Mouse (Mus musculus) embryonic facial prominence, embryonic 11.5 days (tissue): ENCODE measurements around the gene Cers6. TPM values are rescaled to one million over a fixed set of nuclear protein-coding genes. Genes with fewer than 3 reads are reported as not detected.

Source experiments
- ATAC-seq: fragments of 200-750 bp; cut with Nextera tagmentation; replicated peaks from 2 replicates; pipeline ENCODE4 v1.8.0; 2017; ENCODE audit warnings: low read depth; ENCODE audit not compliant: insufficient number of reproducible peaks, low FRiP score, low TSS enrichment
- DNase-seq: peaks from one replicate; pipeline ENCODE4 v3.0.0-alpha.2; 2015; ENCODE audit warnings: low spot score
- H3K27ac ChIP-seq: fragments of 300-500 bp; sonication (generic); replicated peaks from 2 replicates; pipeline ENCODE4 v1.5.1; 2014; ENCODE audit warnings: mild to moderate bottlenecking, low read depth, low read length, control low read depth
- H3K27me3 ChIP-seq: fragments of 300-500 bp; sonication (generic); 2 replicates; pipeline ENCODE4 v1.6.1; 2014; ENCODE audit warnings: mild to moderate bottlenecking, low read length, moderate library complexity, mixed read lengths; ENCODE audit not compliant: control insufficient read depth, insufficient read depth
- H3K36me3 ChIP-seq: fragments of 300-500 bp; sonication (generic); replicated peaks from 2 replicates; pipeline ENCODE4 v1.6.1; 2014; ENCODE audit warnings: low read depth, mild to moderate bottlenecking, low read length, moderate library complexity, mixed read lengths; ENCODE audit not compliant: control insufficient read depth, insufficient read depth
- H3K4me1 ChIP-seq: fragments of 300-500 bp; sonication (generic); 2 replicates; pipeline ENCODE4 v1.6.1; 2014; ENCODE audit warnings: low read length, mixed read lengths; ENCODE audit not compliant: control insufficient read depth, insufficient read depth
- H3K4me2 ChIP-seq: fragments of 300-500 bp; sonication (generic); 2 replicates; pipeline ENCODE4 v1.6.1; 2014; ENCODE audit warnings: low read depth, mild to moderate bottlenecking, control low read depth, low read length, moderate library complexity
- H3K4me3 ChIP-seq: fragments of 300-500 bp; sonication (generic); 2 replicates; pipeline ENCODE4 v1.5.1; 2014; ENCODE audit warnings: low read depth, low read length, control low read depth
- H3K9ac ChIP-seq: fragments of 300-500 bp; sonication (generic); replicated peaks from 2 replicates; pipeline ENCODE4 v1.6.1; 2014; ENCODE audit warnings: mild to moderate bottlenecking, control low read depth, low read length
- H3K9me3 ChIP-seq: fragments of 300-500 bp; sonication (generic); replicated peaks from 2 replicates; pipeline ENCODE4 v1.6.1; 2016; ENCODE audit warnings: mild to moderate bottlenecking, low read length, inconsistent platforms, mixed read lengths; ENCODE audit not compliant: control insufficient read depth
- WGBS: fragments of 180-500 bp; shearing (Covaris S2); extraction: QIAGEN DNeasy Blood & Tissue Kit; methylation state at CpG from one replicate; pipeline ENCODE4 v1.1.7; 2014; 5-methylcytosine and 5-hydroxymethylcytosine counted together
- polyA plus RNA-seq: library from polyadenylated mRNA; unstranded; fragments of >200 nt; fragmentation: Nextera tagmentation; extraction: Ambion mirVana; gene quantifications from 2 replicates; pipeline ENCODE4 v1.2.1, GENCODE M21; 2014

The Cers6 gene
- polyA plus RNA-seq, 1 experiment from 2014 or later, result 33.6 TPM

DNA sequence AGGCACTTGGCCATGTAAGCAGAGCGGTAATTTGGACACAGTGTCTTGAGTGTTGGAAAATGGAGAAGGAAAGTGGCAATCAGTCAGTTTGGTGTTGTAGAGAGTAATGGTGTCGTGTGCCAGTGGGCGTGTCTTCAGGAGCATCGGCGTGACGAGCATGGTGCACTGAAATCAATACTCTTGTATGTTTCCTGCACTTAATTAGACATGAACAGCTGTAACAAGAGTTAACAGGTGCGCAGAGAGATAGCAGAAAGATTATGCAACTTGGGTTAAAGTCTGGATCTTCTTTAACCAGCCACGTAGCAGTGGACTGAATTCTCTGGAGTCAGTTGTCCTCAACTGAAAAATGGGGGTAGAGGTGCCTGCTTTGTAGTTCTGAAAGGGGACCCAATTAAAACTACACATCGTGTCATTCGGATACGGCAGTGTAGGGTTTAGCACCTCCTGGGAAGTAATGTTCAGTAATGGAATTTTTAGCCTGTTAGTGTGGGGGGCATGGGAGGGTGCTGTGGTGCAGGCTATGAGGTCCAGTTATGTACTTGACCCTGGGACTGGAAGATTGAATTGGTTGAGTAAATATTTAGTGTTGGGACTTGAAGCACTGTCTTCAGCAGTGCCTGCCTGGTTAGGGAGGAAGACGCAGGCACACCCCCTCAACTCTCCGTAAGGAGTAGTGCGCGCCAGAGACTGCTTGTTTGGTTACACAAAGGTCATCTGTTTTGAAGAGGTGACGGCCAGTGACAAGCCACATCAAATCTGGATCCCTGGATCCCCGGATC, 9.9 kb downstream of the Cers6 start:
- ATAC-seq (no peak), DNase-seq (no peak)
- Histone ChIP-seq H3K36me3 (no peaks in the 10 kb centered on the region), H3K4me1 (no peaks in the 10 kb centered on the region), H3K9me3 (no peaks in the 10 kb centered on the region), H3K9ac (no peak overlapping the region), H3K27ac (no peak overlapping the region), H3K4me2 (no peak overlapping the region), H3K27me3 (no peaks in the 10 kb centered on the region), H3K4me3 (no peak overlapping the region)
- 71% methylated on average over 17 of the region's 17 CpGs for WGBS

- WGBS, result 89% methylated on average over 6 of the region's 6 CpGs
- Histone ChIP-seq H3K27ac (no peak overlapping the region), H3K4me1 (no peaks in the 10 kb centered on the region), H3K9me3 (no peaks in the 10 kb centered on the region), H3K9ac (no peak overlapping the region), H3K4me2 (no peak overlapping the region), H3K4me3 (no peak overlapping the region), H3K27me3 (no peaks in the 10 kb centered on the region), H3K36me3 (no peaks in the 10 kb centered on the region)
- DNase-seq, result no peak
- no peak for ATAC-seq
Measured at GRCm38 (mm10) chr2:68873086-68873485, 11.8 kb downstream of the Cers6 start.

DNA sequence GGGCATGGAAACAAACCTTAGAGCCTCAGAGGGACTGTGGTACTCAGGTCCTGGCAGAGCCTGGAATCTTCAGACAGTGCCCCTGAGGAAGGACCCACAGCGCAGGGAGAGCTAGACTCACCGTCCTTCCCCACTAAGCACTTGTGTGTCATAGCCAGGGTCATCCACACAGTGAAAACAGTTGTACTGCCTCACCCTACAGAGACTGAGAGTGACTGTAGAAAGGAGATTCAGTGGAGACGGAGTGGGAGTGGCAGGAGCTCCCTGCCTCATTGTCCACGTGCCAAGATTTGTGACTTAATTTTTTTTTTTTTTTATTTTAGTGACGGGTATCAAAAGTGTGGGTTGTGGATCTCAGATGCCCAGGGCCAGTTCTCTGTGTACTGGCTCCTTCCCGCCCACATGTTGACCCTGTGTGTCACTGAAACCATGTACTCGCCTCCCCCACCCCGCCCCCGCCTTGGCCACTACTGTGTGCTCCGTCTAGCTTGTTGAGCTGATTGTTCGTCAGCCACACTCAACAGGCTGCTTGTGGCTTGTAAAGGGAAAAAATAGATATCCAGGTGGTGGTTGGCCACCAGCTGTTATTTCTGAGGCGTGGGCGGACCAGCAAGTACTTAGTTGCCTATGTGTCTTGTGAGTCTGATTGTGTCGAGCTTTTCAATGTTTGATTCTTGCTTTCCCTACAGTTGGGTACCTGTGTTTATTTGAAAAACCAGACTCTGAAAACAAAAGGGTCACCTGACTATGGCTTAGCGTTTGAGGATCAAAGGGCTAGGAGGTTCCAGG, 12.6 kb downstream of the Cers6 start:
- no peaks in the 10 kb centered on the region for H3K36me3 ChIP-seq
- no peaks in the 10 kb centered on the region for H3K27me3 ChIP-seq
- no peak overlapping the region for H3K4me2 ChIP-seq
- H3K9ac ChIP-seq, result no peak overlapping the region
- DNase-seq (no peak), ATAC-seq (no peak)
- H3K4me3 ChIP-seq, result no peak overlapping the region
- H3K27ac ChIP-seq, result no peak overlapping the region
- WGBS, result 68% methylated on average over 15 of the region's 15 CpGs
- H3K9me3 ChIP-seq, result no peaks in the 10 kb centered on the region
- H3K4me1 ChIP-seq, result no peaks in the 10 kb centered on the region

- ATAC-seq, result no peak
- H3K4me2 ChIP-seq, result no peak overlapping the region
- 88% methylated on average over 6 of the region's 6 CpGs for WGBS
- H3K4me3 ChIP-seq, result no peak overlapping the region
- no peak overlapping the region for H3K27ac ChIP-seq
- no peaks in the 10 kb centered on the region for H3K9me3 ChIP-seq
- H3K4me1 ChIP-seq, result no peaks in the 10 kb centered on the region
- no peaks in the 10 kb centered on the region for H3K27me3 ChIP-seq
- no peak for DNase-seq
- no peaks in the 10 kb centered on the region for H3K36me3 ChIP-seq
- no peak overlapping the region for H3K9ac ChIP-seq
Measured at GRCm38 (mm10) chr2:68874575-68874974, 13.3 kb downstream of the Cers6 start.

- Histone ChIP-seq H3K4me1 (no peaks in the 10 kb centered on the region), H3K4me3 (no peak overlapping the region), H3K27ac (no peak overlapping the region), H3K9ac (no peak overlapping the region), H3K9me3 (no peaks in the 10 kb centered on the region), H3K36me3 (no peaks in the 10 kb centered on the region), H3K27me3 (no peaks in the 10 kb centered on the region), H3K4me2 (no peak overlapping the region)
- no peak for DNase-seq
- 94% methylated on average over 4 of the region's 4 CpGs for WGBS
- no peak for ATAC-seq
Measured at GRCm38 (mm10) chr2:68879071-68879651, 17.9 kb downstream of the Cers6 start.

GRCm38 (mm10) chr2:68884573-68884972, 23.3 kb downstream of the Cers6 start:
- DNase-seq, result no peak
- no peak overlapping the region for H3K9ac ChIP-seq
- no peak overlapping the region for H3K27ac ChIP-seq
- no peaks in the 10 kb centered on the region for H3K36me3 ChIP-seq
- H3K4me2 ChIP-seq, result no peak overlapping the region
- 79% methylated on average over 7 of the region's 7 CpGs for WGBS
- 0 out of 2 replicates have a peak, but pooled peaks have one; percentile 66 for ATAC-seq
- no peaks in the 10 kb centered on the region for H3K4me1 ChIP-seq
- H3K27me3 ChIP-seq, result no peaks in the 10 kb centered on the region
- no peaks in the 10 kb centered on the region for H3K9me3 ChIP-seq
- no peak overlapping the region for H3K4me3 ChIP-seq

GRCm38 (mm10) chr2:68885206-68885605, 24.0 kb downstream of the Cers6 start:
- DNase-seq, result no peak
- H3K27me3 ChIP-seq, result no peaks in the 10 kb centered on the region
- no peaks in the 10 kb centered on the region for H3K36me3 ChIP-seq
- no peak overlapping the region for H3K4me2 ChIP-seq
- H3K9me3 ChIP-seq, result no peaks in the 10 kb centered on the region
- no peaks in the 10 kb centered on the region for H3K4me1 ChIP-seq
- 98% methylated on average over 2 of the region's 2 CpGs for WGBS
- no peak overlapping the region for H3K4me3 ChIP-seq
- H3K9ac ChIP-seq, result no peak overlapping the region
- no peak overlapping the region for H3K27ac ChIP-seq
- ATAC-seq, result no peak
